Mouse (Mus musculus): ENCODE measurements around the gene Lcn2.

DNA sequence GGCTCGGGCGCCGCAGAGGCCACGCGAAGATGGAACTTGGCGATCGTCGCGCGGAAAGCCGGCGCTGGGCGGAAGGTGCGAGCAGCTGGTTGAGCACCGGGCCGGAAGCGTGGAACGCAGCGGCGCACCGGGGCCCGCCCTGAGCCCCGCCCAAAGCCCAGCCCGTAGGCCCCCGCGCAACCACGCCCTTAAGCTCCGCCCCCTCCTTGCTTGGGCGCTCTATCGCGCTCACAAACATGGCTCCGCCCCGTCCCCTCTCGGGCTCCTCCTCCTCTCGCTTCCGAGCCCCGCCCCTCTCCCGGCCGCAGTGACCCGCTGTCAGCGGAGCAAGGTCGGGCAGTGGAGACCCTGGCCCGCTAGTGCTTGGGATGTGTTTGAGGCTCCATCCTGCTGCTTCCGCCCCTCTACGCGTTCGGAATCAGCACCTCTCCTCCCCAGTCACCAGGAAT, 6.3 kb downstream of the Lcn2 start, which contains the start of gene 1110008P14Rik:
- TF ChIP-seq POLR2A (IDR thresholded peaks at IDR 0.05; ENCODE audit: extremely low read depth, insufficient read depth, low read length) (no peak), CTCF (IDR thresholded peaks at IDR 0.05; ENCODE audit: low read depth, low read length) (no peak)

Measured in liver, adult 2 months (tissue).